Mouse (Mus musculus) adipocyte (in vitro differentiated cells): ENCODE data around the gene H2al1f.
"Not testable (repeated sequence)": the region's sequence is repeated elsewhere in the genome, so short reads cannot be mapped to it uniquely, and the experiment has no call there.

Experiments
- DNase-seq: peaks from one replicate; pipeline ENCODE4 v3.0.0-alpha.2; 2016; ENCODE audit warnings: low spot score

The H2al1f gene

DNA sequence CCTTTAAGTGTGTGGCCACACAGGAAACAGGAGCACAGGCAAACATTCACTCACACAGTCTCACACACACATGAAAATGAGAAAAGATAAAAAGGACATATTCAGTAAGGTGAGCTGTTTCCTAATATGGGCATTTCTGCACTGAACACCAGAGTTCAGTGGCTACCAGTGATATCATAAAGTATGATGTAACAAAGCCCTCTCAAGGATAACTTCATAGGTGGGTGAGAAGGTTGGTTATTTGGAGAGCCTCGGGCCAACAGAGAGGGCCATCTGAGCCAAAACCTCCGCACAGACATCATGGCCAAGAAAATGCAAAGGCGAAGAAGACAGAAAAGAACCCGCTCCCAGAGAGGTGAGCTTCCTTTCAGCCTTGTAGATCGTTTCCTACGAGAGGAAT is at the start of gene H2al1f:
TSS of gene H2al1f (plus strand) at position 301 of the 400 bp plus-strand sequence.
- DNase-seq = not testable (repeated sequence)

- peak; percentile 5 for DNase-seq
These were observed 47.2 kb upstream of the H2al1f start for GRCm38 (mm10) chrX:11267791-11268190.

DNA sequence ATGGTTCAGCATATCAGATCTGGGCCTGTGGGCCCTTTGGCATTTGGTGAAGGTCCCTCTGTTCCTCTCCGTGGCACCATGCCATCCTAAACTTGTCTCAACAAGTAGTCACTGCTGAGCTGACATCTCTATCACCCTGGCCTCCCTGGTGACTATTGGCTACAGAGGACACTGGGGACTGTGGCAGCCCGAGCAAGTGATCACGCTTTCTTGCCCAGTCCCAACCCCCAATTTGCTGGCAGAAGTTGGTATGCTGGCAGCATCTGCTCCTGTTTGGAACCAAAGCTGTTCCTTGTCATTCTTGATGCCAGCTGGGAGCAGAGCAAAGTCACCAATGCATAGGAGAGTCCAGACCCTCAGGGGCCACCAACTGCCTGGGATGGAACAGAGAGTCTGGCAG is 45.9 kb upstream of the H2al1f start:
- DNase-seq = peak; percentile 54

GRCm38 (mm10) chrX:11273190-11273589 is 41.8 kb upstream of the H2al1f start:
- DNase-seq = no peak

- no peak for DNase-seq
These were observed 37.9 kb upstream of the H2al1f start for GRCm38 (mm10) chrX:11277083-11277482.

DNA sequence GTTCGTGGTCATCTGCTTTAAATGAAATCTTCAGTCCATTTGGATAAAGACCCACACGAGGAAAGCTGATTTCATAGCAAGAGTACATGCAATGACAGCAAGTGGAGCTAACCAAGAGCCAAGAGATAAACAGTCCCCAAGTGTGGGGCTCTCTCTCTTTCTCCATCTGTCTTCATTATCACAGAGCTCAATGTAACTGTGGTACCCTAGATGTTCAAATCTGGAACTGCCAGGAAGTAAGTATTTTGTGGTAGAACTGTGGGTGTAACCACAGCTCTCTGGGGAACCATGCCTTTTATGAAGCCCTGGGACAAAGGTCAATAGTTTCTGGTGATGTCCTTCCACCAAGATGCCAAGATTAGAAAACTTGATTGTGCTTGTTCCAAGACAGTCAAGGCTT is 34.2 kb upstream of the H2al1f start:
- DNase-seq = no peak

GRCm38 (mm10) chrX:11288306-11288882 is 26.6 kb upstream of the H2al1f start:
- no peak for DNase-seq

- no peak for DNase-seq
These were observed 25.7 kb upstream of the H2al1f start for GRCm38 (mm10) chrX:11289244-11289643.

GRCm38 (mm10) chrX:11298957-11299356 is 16.0 kb upstream of the H2al1f start, which contains the start of gene H2al1a:
Gene H2al1a, plus strand, starts transcription at chrX:11299257.
- not testable (repeated sequence) for DNase-seq

- DNase-seq = not testable (repeated sequence)
These were observed 12.8 kb upstream of the H2al1f start, which contains the start of gene H2al1b for GRCm38 (mm10) chrX:11302132-11302531. Gene H2al1b, plus strand, starts transcription at chrX:11302432.

DNA sequence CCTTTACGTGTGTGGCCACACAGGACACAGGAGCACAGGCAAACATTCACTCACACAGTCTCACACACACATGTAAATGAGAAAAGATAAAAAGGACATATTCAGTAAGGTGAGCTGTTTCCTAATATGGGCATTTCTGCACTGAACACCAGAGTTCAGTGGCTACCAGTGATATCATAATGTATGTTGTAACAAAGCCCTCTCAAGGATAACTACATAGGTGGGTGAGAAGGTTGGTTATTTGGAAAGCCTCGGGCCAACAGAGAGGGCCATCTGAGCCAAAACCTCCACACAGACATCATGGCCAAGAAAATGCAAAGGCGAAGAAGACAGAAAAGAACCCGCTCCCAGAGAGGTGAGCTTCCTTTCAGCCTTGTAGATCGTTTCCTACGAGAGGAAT is 9.6 kb upstream of the H2al1f start, which contains the start of gene H2al1c:
TSS of gene H2al1c (plus strand) at position 301 of the 400 bp plus-strand sequence.
- DNase-seq = not testable (repeated sequence)

- DNase-seq = not testable (repeated sequence)
These were observed 6.4 kb upstream of the H2al1f start, which contains the start of gene H2al1d for GRCm38 (mm10) chrX:11308524-11308923. Gene H2al1d, plus strand, starts transcription at chrX:11308824.

- DNase-seq = not testable (repeated sequence)
These were observed 3.3 kb upstream of the H2al1f start, which contains the start of gene H2al1e for GRCm38 (mm10) chrX:11311634-11312033. Gene H2al1e, plus strand, starts transcription at chrX:11311934.

DNA sequence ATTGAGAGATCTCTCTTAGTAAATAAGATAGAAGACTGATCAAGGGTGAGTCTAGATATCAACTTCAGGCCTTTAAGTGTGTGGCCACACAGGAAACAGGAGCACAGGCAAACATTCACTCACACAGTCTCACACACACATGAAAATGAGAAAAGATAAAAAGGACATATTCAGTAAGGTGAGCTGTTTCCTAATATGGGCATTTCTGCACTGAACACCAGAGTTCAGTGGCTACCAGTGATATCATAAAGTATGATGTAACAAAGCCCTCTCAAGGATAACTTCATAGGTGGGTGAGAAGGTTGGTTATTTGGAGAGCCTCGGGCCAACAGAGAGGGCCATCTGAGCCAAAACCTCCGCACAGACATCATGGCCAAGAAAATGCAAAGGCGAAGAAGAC is 3.0 kb downstream of the H2al1f start, which contains the start of gene H2al1g:
TSS of gene H2al1g (plus strand) at position 301 of the 400 bp plus-strand sequence.
- not testable (repeated sequence) for DNase-seq

DNA sequence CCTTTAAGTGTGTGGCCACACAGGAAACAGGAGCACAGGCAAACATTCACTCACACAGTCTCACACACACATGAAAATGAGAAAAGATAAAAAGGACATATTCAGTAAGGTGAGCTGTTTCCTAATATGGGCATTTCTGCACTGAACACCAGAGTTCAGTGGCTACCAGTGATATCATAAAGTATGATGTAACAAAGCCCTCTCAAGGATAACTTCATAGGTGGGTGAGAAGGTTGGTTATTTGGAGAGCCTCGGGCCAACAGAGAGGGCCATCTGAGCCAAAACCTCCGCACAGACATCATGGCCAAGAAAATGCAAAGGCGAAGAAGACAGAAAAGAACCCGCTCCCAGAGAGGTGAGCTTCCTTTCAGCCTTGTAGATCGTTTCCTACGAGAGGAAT is 6.2 kb downstream of the H2al1f start, which contains the start of gene H2al1h:
TSS of gene H2al1h (plus strand) at position 301 of the 400 bp plus-strand sequence.
- not testable (repeated sequence) for DNase-seq

- not testable (repeated sequence) for DNase-seq
These were observed 9.4 kb downstream of the H2al1f start, which contains the start of gene H2al1i for GRCm38 (mm10) chrX:11324359-11324758. Gene H2al1i, plus strand, starts transcription at chrX:11324659.

- DNase-seq = not testable (repeated sequence)
These were observed 12.6 kb downstream of the H2al1f start, which contains the start of gene H2al1j for GRCm38 (mm10) chrX:11327522-11327921. Gene H2al1j, plus strand, starts transcription at chrX:11327822.

DNA sequence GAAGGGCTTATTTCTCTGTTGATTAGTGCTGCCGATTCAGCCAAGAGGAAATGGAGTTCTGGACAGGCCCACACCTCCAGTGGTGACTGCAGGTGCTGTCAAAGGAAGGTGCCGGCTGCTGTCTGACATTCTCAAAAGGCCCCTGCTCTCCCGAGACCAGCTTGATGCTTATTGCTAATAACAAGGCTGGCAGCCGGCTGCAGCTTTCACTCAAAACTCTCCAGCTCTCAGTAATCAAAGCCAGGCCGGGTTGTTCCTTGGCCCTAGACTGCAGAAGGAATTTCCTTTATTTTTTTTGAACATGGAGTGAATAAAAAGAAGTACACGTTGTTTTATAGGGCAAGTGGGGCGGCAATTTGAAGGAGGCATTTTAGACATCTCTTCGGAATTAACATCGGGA is 30.8 kb downstream of the H2al1f start:
- DNase-seq = no peak

DNA sequence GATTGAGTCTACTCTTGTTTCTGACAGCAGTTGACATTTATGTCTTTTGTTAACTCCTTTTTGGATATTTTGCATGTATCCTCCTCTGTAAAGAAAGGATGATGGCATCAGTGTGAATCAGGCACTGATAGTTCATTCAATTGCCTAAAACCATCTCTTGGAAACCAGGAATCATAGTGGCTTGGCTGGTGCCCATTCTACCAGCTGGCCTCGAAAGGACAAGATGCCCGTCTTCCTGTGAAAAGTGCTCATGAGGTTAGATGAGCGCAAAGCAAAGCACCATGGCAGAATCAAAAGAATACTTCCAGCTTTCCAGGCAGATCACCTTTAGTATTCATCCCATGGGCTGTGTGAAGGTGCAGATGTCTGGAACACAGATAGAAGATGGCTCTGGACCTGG is 31.8 kb downstream of the H2al1f start:
- DNase-seq = no peak

GRCm38 (mm10) chrX:11360823-11361222 is 45.9 kb downstream of the H2al1f start:
- DNase-seq = no peak

DNA sequence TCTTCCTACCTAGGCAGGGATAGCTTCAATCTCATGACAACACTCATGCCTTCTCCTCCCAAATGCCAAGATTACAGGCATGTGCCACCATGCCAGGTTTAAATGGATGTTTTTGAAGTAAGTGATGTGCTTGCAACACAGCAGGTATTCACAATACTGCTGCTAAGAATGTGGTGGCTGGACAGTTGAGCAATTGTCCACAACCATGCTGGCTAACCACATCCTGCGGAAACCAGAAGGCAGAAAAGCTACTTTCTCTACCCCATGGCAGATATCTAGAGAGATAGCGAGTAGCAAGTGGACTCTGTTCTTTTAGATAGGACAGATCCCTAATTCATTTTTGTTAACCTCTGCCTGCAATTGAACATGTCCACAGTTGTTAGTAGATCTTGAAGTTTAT is 46.3 kb downstream of the H2al1f start:
- DNase-seq = no peak

- no peak for DNase-seq
These were observed 48.9 kb downstream of the H2al1f start for GRCm38 (mm10) chrX:11363890-11364289.
